Mouse (Mus musculus): Measurements from ENCODE around the gene Tgfbr3. TPM values are rescaled to one million over a fixed set of nuclear protein-coding genes. Genes with fewer than 3 reads are reported as not detected.
A peak's percentile ranks its signal among the peaks of the same experiment; 100 is the strongest.

The Tgfbr3 gene
- polyA plus RNA-seq, 1 experiment, result 20.7 TPM

DNA sequence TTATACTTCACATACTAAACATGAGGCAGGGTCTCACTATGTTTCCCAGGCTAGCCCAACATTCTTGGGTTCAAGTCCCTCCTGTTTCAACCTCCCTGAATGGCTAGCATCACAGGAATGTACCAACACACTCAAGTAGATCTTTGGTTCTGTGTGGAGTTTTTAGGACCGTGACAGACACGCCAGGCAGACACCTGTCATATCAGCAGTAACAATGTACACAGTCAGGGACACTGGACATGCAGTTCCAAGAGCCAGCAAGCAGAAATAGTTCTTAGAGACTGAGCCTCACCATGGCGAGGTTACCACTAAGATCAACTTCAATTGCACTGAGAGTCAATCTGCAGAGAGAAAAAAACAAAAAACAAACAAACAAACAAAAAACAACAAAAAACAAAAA is 22.9 kb downstream of the Tgfbr3 start:
- Histone ChIP-seq H3K4me1 (replicated peaks; ENCODE audit: control insufficient read depth, insufficient read depth, low read length) (peaks cover 14% of the 10 kb centered on the region; the same call in 1 of the 2 replicates), H3K4me3 (ENCODE audit: control insufficient read depth, insufficient read depth, low read length) (no peak overlapping the region), H3K27ac (ENCODE audit: control insufficient read depth, insufficient read depth, low read length) (no peak overlapping the region), H3K27me3 (ENCODE audit: control insufficient read depth, insufficient read depth, low read length) (no peaks in the 10 kb centered on the region), H3K36me3 (ENCODE audit: control insufficient read depth, insufficient read depth, low read length) (no peaks in the 10 kb centered on the region)
- no peak for DNase-seq
- TF ChIP-seq POLR2A (IDR thresholded peaks at IDR 0.05; ENCODE audit: control insufficient read depth, extremely low read depth, insufficient read depth, low read length, poor library complexity) (no peak), CTCF (IDR thresholded peaks at IDR 0.05; ENCODE audit: borderline replicate concordance, control insufficient read depth, extremely low read depth, insufficient read depth, low read length, poor library complexity) (no peak)
- 98% methylated on average over 3 of the region's 3 CpGs for WGBS

DNA sequence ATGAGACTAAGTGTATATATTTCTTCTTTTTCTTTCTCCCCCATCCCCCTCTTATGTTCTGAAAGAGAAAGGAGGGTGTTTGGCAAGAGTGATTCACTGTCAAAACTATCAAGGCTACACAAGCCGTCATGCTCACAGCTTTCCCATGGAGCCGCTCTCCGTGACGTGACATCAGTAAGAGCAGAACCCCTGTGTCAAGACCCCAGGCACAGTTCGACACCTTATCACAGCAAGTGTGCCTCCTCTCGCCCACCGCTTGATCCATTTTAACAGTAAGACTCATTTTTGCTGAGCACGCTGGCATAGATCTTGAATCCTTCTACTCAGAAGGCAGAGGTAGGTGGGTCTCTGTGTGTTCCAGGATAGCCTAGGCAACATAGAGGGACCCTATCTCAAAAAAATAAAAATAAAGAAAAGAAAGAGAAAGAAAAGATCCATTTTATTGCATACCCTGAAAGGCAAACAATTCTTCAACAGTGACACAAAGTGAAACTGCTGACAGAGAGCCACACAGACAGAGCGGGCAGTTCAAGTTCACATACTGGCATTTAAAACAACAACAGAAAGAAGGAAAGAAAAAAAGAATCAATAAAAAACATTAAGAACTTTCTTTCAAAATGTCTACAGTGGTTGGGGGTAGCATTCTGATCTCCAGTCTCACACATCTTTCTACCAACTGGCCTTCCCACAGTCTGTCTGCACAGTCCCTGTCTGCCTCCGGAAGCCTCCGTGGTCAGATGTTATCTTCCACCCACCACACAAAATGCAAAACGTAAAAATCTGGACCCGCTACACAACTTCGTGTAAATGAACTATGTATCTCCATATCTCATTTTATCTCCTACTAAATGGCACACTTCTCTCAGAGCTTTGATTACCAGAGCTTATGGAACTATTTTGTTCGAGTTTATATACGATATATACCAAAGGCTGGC is 24.7 kb downstream of the Tgfbr3 start:
- peak; percentile 56 for DNase-seq
- H3K27me3 ChIP-seq (ENCODE audit: control insufficient read depth, insufficient read depth, low read length), result no peaks in the 10 kb centered on the region
- no peak for TF ChIP-seq CTCF (IDR thresholded peaks at IDR 0.05; ENCODE audit: borderline replicate concordance, control insufficient read depth, extremely low read depth, insufficient read depth, low read length, poor library complexity)
- H3K4me3 ChIP-seq (ENCODE audit: control insufficient read depth, insufficient read depth, low read length), result no peak overlapping the region
- H3K27ac ChIP-seq (ENCODE audit: control insufficient read depth, insufficient read depth, low read length), result no peak overlapping the region
- 51% methylated on average over 16 of the region's 16 CpGs for WGBS
- H3K4me1 ChIP-seq (replicated peaks; ENCODE audit: control insufficient read depth, insufficient read depth, low read length), result peaks cover 16% of the 10 kb centered on the region
- no peaks in the 10 kb centered on the region for H3K36me3 ChIP-seq (ENCODE audit: control insufficient read depth, insufficient read depth, low read length)

DNA sequence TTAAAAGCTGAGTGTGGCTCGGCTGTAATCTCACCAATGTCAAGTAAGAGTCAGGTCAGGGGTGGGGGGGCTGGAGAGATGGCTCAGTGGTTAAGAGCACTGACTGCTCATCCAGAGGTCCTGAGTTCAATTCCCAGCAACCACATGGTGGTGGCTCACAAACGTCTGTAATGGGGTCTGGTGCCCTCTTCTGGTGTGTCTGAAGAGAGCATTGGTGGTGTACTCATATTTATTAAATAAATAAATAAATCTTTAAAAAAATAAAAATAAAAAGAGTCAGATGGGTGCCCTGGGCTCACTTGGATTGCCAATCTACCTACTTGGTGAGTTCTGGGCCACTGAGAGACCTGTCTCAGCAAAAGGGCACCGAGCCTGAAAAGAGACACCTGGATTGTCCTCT is 25.6 kb downstream of the Tgfbr3 start:
- DNase-seq, result no peak
- TF ChIP-seq POLR2A (IDR thresholded peaks at IDR 0.05; ENCODE audit: control insufficient read depth, extremely low read depth, insufficient read depth, low read length, poor library complexity), result no peak
- peaks cover 16% of the 10 kb centered on the region for H3K4me1 ChIP-seq (replicated peaks; ENCODE audit: control insufficient read depth, insufficient read depth, low read length)
- WGBS, result 91% methylated on average over 3 of the region's 3 CpGs
- no peak overlapping the region for H3K4me3 ChIP-seq (ENCODE audit: control insufficient read depth, insufficient read depth, low read length)
- no peaks in the 10 kb centered on the region for H3K36me3 ChIP-seq (ENCODE audit: control insufficient read depth, insufficient read depth, low read length)
- no peak overlapping the region for H3K27ac ChIP-seq (ENCODE audit: control insufficient read depth, insufficient read depth, low read length)
- H3K27me3 ChIP-seq (ENCODE audit: control insufficient read depth, insufficient read depth, low read length), result no peaks in the 10 kb centered on the region

DNA sequence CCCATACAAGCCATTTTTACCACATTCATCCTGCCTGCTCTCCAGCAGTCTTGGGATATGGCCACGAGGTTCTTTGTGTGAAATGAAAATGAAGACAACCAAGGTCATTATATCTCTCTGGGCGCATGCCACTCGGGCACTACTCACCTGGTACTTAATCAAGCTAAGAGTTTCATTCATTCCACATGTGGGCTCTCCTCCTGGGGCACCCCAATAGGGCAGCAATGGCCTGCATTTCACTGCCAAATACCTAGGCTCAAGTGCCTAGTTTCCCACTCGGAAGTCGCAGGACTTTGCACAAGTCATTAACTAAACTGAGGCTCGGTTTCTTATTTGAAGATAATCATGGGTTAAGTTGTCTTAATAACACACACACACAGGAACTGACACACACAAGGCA is 27.5 kb downstream of the Tgfbr3 start:
- H3K4me3 ChIP-seq (ENCODE audit: control insufficient read depth, insufficient read depth, low read length), result no peak overlapping the region
- H3K4me1 ChIP-seq (replicated peaks; ENCODE audit: control insufficient read depth, insufficient read depth, low read length), result peaks cover 11% of the 10 kb centered on the region
- no peaks in the 10 kb centered on the region for H3K27me3 ChIP-seq (ENCODE audit: control insufficient read depth, insufficient read depth, low read length)
- H3K36me3 ChIP-seq (ENCODE audit: control insufficient read depth, insufficient read depth, low read length), result no peaks in the 10 kb centered on the region
- TF ChIP-seq CTCF (IDR thresholded peaks at IDR 0.05; ENCODE audit: borderline replicate concordance, control insufficient read depth, extremely low read depth, insufficient read depth, low read length, poor library complexity), result no peak
- TF ChIP-seq POLR2A (IDR thresholded peaks at IDR 0.05; ENCODE audit: control insufficient read depth, extremely low read depth, insufficient read depth, low read length, poor library complexity), result no peak
- 84% methylated on average over 6 of the region's 6 CpGs for WGBS
- no peak for DNase-seq
- no peak overlapping the region for H3K27ac ChIP-seq (ENCODE audit: control insufficient read depth, insufficient read depth, low read length)

DNA sequence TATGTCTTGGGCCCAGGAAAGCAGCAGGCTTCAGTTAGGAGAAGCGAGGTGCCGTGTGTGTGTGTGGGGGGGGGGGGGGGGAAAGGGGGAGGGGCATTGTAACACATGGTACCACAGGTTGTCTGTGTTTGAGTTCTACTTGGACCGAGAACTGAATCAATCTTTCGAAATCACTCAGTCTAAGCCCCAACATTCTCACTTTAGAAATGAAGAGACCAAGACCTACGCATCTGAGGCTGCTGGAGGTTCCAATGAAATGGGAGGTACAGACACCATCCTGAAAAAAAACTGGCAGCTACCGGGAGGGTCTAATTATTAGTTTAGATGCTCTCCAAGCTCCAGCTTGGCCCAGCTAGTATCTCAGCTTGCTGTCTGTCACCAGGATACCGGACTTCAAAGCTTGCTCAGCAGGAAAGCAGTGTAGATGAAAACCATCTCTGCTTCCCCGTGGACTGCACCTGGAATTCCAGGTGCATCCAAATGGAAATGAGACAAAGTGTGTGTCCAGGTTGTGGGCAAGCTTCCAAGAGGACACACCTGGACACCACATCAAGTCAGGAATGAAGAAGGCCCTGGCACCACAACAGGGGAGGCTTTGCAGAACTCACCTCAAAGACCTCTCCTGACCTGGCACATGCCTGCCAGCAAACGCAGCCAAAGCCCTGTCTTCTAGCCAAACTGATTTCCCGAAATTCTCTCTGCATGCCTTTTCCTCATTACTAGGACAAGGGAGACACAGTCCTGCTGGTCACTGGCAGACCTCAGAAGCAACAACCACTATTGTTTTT is 28.5 kb downstream of the Tgfbr3 start:
- no peak for DNase-seq
- peaks cover 11% of the 10 kb centered on the region for H3K4me1 ChIP-seq (replicated peaks; ENCODE audit: control insufficient read depth, insufficient read depth, low read length)
- WGBS, result 86% methylated on average over 10 of the region's 10 CpGs
- no peak overlapping the region for H3K27ac ChIP-seq (ENCODE audit: control insufficient read depth, insufficient read depth, low read length)
- no peak overlapping the region for H3K4me3 ChIP-seq (ENCODE audit: control insufficient read depth, insufficient read depth, low read length)
- no peaks in the 10 kb centered on the region for H3K36me3 ChIP-seq (ENCODE audit: control insufficient read depth, insufficient read depth, low read length)
- H3K27me3 ChIP-seq (ENCODE audit: control insufficient read depth, insufficient read depth, low read length), result no peaks in the 10 kb centered on the region
- TF ChIP-seq POLR2A (IDR thresholded peaks at IDR 0.05; ENCODE audit: control insufficient read depth, extremely low read depth, insufficient read depth, low read length, poor library complexity) (no peak), CTCF (IDR thresholded peaks at IDR 0.05; ENCODE audit: borderline replicate concordance, control insufficient read depth, extremely low read depth, insufficient read depth, low read length, poor library complexity) (no peak)

DNA sequence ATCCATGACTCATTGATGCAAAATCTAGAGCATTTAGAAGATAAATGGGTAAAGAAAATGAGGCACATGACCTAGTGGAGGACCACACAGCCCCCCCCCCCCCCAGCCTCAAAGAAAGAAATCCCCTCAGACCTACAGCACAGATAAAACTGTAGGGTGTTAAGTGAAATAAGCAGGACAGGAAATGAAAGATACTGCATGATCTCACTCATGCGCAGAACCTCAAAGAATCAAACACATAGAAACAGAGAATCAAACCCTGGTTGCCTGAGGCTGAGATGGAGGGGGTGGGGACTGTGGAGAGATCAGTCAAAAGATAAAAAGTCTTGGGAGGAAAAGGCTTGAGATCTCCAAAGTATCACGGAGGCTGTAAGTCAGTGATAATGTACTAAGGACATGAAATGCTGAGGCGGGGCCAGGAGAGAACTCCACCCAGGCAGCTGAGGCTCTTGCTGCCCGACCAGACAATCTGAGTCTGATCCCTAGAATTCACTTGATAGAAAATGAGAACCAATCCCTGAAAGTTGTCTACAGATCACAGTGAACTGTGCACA is 29.9 kb downstream of the Tgfbr3 start:
- DNase-seq, result peak; percentile 21
- TF ChIP-seq POLR2A (IDR thresholded peaks at IDR 0.05; ENCODE audit: control insufficient read depth, extremely low read depth, insufficient read depth, low read length, poor library complexity), result no peak
- TF ChIP-seq CTCF (IDR thresholded peaks at IDR 0.05; ENCODE audit: borderline replicate concordance, control insufficient read depth, extremely low read depth, insufficient read depth, low read length, poor library complexity), result no peak
- Histone ChIP-seq H3K4me1 (replicated peaks; ENCODE audit: control insufficient read depth, insufficient read depth, low read length) (peaks cover 11% of the 10 kb centered on the region), H3K27me3 (ENCODE audit: control insufficient read depth, insufficient read depth, low read length) (no peaks in the 10 kb centered on the region), H3K27ac (ENCODE audit: control insufficient read depth, insufficient read depth, low read length) (no peak overlapping the region), H3K4me3 (ENCODE audit: control insufficient read depth, insufficient read depth, low read length) (no peak overlapping the region), H3K36me3 (ENCODE audit: control insufficient read depth, insufficient read depth, low read length) (no peaks in the 10 kb centered on the region)
- 31% methylated on average over 4 of the region's 4 CpGs for WGBS
